Mouse (Mus musculus): ENCODE results near the gene Exoc6b.

DNA sequence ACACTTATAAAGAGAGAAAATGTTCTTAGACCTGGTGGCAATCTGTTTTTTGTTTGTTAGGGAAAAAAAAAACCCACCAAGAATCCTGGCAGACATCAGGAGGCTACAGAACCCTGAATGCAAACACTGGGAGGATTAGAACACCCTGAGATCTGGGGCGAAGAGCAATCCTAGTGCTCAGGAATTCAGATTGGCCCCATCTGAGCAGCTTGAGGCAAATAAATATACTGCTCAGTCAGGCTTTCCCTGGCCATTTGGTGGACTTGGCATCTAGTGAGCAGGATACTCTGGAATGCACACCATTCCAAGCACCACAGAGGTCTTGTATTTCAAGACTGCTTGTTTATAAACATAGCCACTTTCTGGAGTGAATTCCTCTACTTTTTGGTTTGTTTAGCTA, 412.2 kb downstream of the Exoc6b start:
- TF ChIP-seq CTCF (IDR thresholded peaks at IDR 0.05; ENCODE audit: control insufficient read depth, insufficient read depth, insufficient replicate concordance, low read depth, low read length): no peak
- no peak for TF ChIP-seq POLR2A (IDR thresholded peaks at IDR 0.05; ENCODE audit: control insufficient read depth, low read depth, low read length)

Data from testis, adult 2 months (tissue).